Mouse (Mus musculus) brain, embryonic 14.5 days (tissue): Measurements from ENCODE around the gene Itgb6.

Source experiments
- CTCF ChIP-seq: fragments of 200-500 bp; IDR thresholded peaks from 2 replicates; pipeline ENCODE4 v1.5.1; 2012; ENCODE audit warnings: inconsistent platforms, mild to moderate bottlenecking, moderate library complexity, borderline replicate concordance; ENCODE audit not compliant: insufficient read depth, insufficient read length; ENCODE audit errors: extremely low read depth
- POLR2A ChIP-seq: fragments of 200-500 bp; IDR thresholded peaks from 2 replicates; pipeline ENCODE4 v1.6.1; 2012; ENCODE audit warnings: mild to moderate bottlenecking, inconsistent platforms, borderline replicate concordance; ENCODE audit not compliant: poor library complexity, insufficient read depth, insufficient read length, severe bottlenecking; ENCODE audit errors: extremely low read depth

DNA sequence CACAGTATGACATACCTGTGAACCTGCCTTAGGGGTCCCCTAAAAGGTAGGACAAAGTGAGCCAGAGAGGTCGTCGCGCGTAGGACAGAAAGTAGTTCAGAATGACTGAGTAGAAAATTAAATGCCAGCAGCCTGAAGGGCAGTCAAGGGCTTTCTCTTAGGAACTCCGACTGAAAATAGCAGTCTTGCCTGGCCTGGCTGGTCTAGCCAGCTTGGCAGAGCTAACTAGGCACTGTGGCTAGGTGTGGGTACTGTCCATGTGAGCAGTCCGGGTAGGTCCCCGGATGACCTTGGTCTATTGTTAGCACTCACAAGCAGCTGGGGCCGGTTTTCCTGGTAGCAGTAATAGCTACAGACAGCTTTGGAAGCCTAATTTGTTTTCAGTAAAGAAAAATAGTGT lies 2.2 kb downstream of the Itgb6 start:
- TF ChIP-seq CTCF (no peak), POLR2A (no peak)
